Mouse (Mus musculus): ENCODE data around the gene Otop2. TPM values are rescaled to one million over a fixed set of nuclear protein-coding genes. Genes with fewer than 3 reads are reported as not detected.

The Otop2 gene
- total and polyA plus RNA-seq, 2 experiments from 2014 or later: 0.13 TPM; not detected in 1

GRCm38 (mm10) chr11:115265771-115266399 lies 41.1 kb upstream of the Otop2 start:
- Histone ChIP-seq H3K4me3 (ENCODE audit: low read depth, low read length) (no peak overlapping the region), H3K27ac (ENCODE audit: low read depth, low read length) (no peak overlapping the region), H3K9me3 (ENCODE audit: low read length) (no peaks in the 10 kb centered on the region), H3K9ac (no peak overlapping the region), H3K27me3 (ENCODE audit: insufficient read depth, low read length) (peaks cover 42% of the 10 kb centered on the region), H3K4me1 (ENCODE audit: insufficient read depth) (no peaks in the 10 kb centered on the region), H3K4me2 (ENCODE audit: low read depth) (no peak overlapping the region), H3K36me3 (ENCODE audit: insufficient read depth) (peaks cover 17% of the 10 kb centered on the region)
- 6% methylated on average over 20 of the region's 20 CpGs for WGBS
- TF ChIP-seq CTCF (IDR thresholded peaks at IDR 0.05; ENCODE audit: low read depth): no peak
- DNase-seq: no peak
- no peak for ATAC-seq

GRCm38 (mm10) chr11:115266400-115266778 lies 40.6 kb upstream of the Otop2 start:
- TF ChIP-seq CTCF (IDR thresholded peaks at IDR 0.05; ENCODE audit: low read depth): no peak
- no peak for DNase-seq
- H3K27me3 ChIP-seq (ENCODE audit: insufficient read depth, low read length): peaks cover 42% of the 10 kb centered on the region
- H3K4me2 ChIP-seq (ENCODE audit: low read depth): peak overlapping the region; percentile 59
- H3K4me1 ChIP-seq (ENCODE audit: insufficient read depth): no peaks in the 10 kb centered on the region
- peaks cover 17% of the 10 kb centered on the region for H3K36me3 ChIP-seq (ENCODE audit: insufficient read depth)
- no peak overlapping the region for H3K27ac ChIP-seq (ENCODE audit: low read depth, low read length)
- peak overlapping the region; percentile 33 for H3K4me3 ChIP-seq (ENCODE audit: low read depth, low read length)
- H3K9me3 ChIP-seq (ENCODE audit: low read length): no peaks in the 10 kb centered on the region
- no peak for ATAC-seq
- WGBS: 2% methylated on average over 22 of the region's 22 CpGs
- H3K9ac ChIP-seq: no peak overlapping the region

GRCm38 (mm10) chr11:115267061-115267883 lies 39.7 kb upstream of the Otop2 start, which contains the start of gene Grin2c:
Grin2c (minus strand) TSS chr11:115267243.
- DNase-seq: no peak
- 10% methylated on average over 33 of the region's 50 CpGs for WGBS
- TF ChIP-seq CTCF (IDR thresholded peaks at IDR 0.05; ENCODE audit: low read depth): no peak
- Histone ChIP-seq H3K4me3 (ENCODE audit: low read depth, low read length) (peak within 1 kb of the TSS; percentile 33), H3K4me2 (ENCODE audit: low read depth) (peak within 1 kb of the TSS; percentile 59), H3K27ac (ENCODE audit: low read depth, low read length) (no peak within 1 kb of the TSS), H3K9ac (peak within 1 kb of the TSS; percentile 18; the same call in 1 of the 2 replicates), H3K27me3 (ENCODE audit: insufficient read depth, low read length) (peaks cover 37% of the 10 kb centered on the region), H3K36me3 (ENCODE audit: insufficient read depth) (peaks cover 24% of the 10 kb centered on the region), H3K4me1 (ENCODE audit: insufficient read depth) (no peaks in the 10 kb centered on the region), H3K9me3 (ENCODE audit: low read length) (no peaks in the 10 kb centered on the region)
- no peak for ATAC-seq

- peaks cover 36% of the 10 kb centered on the region for H3K27me3 ChIP-seq (ENCODE audit: insufficient read depth, low read length)
- H3K27ac ChIP-seq (ENCODE audit: low read depth, low read length): no peak overlapping the region
- no peak for TF ChIP-seq CTCF (IDR thresholded peaks at IDR 0.05; ENCODE audit: low read depth)
- H3K4me3 ChIP-seq (ENCODE audit: low read depth, low read length): no peak overlapping the region
- 87% methylated on average over 11 of the region's 11 CpGs for WGBS
- no peak for DNase-seq
- H3K4me2 ChIP-seq (ENCODE audit: low read depth): no peak overlapping the region
- no peaks in the 10 kb centered on the region for H3K4me1 ChIP-seq (ENCODE audit: insufficient read depth)
- no peak for ATAC-seq
- peaks cover 24% of the 10 kb centered on the region for H3K36me3 ChIP-seq (ENCODE audit: insufficient read depth)
- H3K9ac ChIP-seq: no peak overlapping the region
- H3K9me3 ChIP-seq (ENCODE audit: low read length): no peaks in the 10 kb centered on the region
Observed at GRCm38 (mm10) chr11:115267958-115268357, 39.0 kb upstream of the Otop2 start.

GRCm38 (mm10) chr11:115269330-115270066 lies 37.5 kb upstream of the Otop2 start:
- Histone ChIP-seq H3K36me3 (ENCODE audit: insufficient read depth) (peaks cover 24% of the 10 kb centered on the region), H3K9ac (no peak overlapping the region), H3K9me3 (ENCODE audit: low read length) (no peaks in the 10 kb centered on the region), H3K4me3 (ENCODE audit: low read depth, low read length) (no peak overlapping the region), H3K27me3 (ENCODE audit: insufficient read depth, low read length) (peaks cover 30% of the 10 kb centered on the region), H3K4me2 (ENCODE audit: low read depth) (no peak overlapping the region), H3K4me1 (ENCODE audit: insufficient read depth) (no peaks in the 10 kb centered on the region), H3K27ac (ENCODE audit: low read depth, low read length) (no peak overlapping the region)
- 86% methylated on average over 27 of the region's 27 CpGs for WGBS
- TF ChIP-seq CTCF (IDR thresholded peaks at IDR 0.05; ENCODE audit: low read depth): no peak
- DNase-seq: no peak
- no peak for ATAC-seq

GRCm38 (mm10) chr11:115270148-115270861 lies 36.7 kb upstream of the Otop2 start:
- H3K9me3 ChIP-seq (ENCODE audit: low read length): no peaks in the 10 kb centered on the region
- peak; percentile 98 for TF ChIP-seq CTCF (IDR thresholded peaks at IDR 0.05; ENCODE audit: low read depth)
- peak; percentile 70 for ATAC-seq

More at GRCm38 (mm10) chr11:115270148-115270861, 36.7 kb upstream of the Otop2 start:
- Histone ChIP-seq H3K4me2 (ENCODE audit: low read depth) (no peak overlapping the region), H3K4me3 (ENCODE audit: low read depth, low read length) (no peak overlapping the region), H3K4me1 (ENCODE audit: insufficient read depth) (no peaks in the 10 kb centered on the region), H3K27ac (ENCODE audit: low read depth, low read length) (no peak overlapping the region), H3K36me3 (ENCODE audit: insufficient read depth) (peaks cover 24% of the 10 kb centered on the region), H3K9ac (no peak overlapping the region), H3K27me3 (ENCODE audit: insufficient read depth, low read length) (peaks cover 24% of the 10 kb centered on the region)
- 34% methylated on average over 19 of the region's 19 CpGs for WGBS
- peak; percentile 89 for DNase-seq
